Mouse (Mus musculus) kidney, embryonic 15.5 days (tissue): ENCODE data around the gene Cxcr4. TPM values are rescaled to one million over a fixed set of nuclear protein-coding genes. Genes with fewer than 3 reads are reported as not detected.

Source experiments
- polyA plus RNA-seq: library from polyadenylated mRNA; unstranded; fragments of >200 nt; fragmentation: Nextera tagmentation; extraction: Ambion mirVana; gene quantifications from 2 replicates; pipeline ENCODE4 v1.2.1, GENCODE M21; 2015

The Cxcr4 gene
- polyA plus RNA-seq, 1 experiment from 2014 or later = 9.8 TPM

Other genes starting within 250 kb of the Cxcr4 start
- 253 and 265 TPM in 2 replicates for gene Mcm6, start 232.6 kb downstream of the Cxcr4 start, polyA plus RNA-seq
- 169 and 178 TPM in 2 replicates for gene Dars, start 174.9 kb downstream of the Cxcr4 start, polyA plus RNA-seq